Mouse (Mus musculus): Measurements from ENCODE around the gene Maats1.

- TF ChIP-seq GATA1 (IDR thresholded peaks at IDR 0.05; ENCODE audit: borderline replicate concordance, low read length) (no peak), FLI1 (IDR thresholded peaks at IDR 0.05; ENCODE audit: low read length) (no peak)
Observed at GRCm38 (mm10) chr16:38326778-38327397, 15.1 kb downstream of the Maats1 start.
